Mouse (Mus musculus) neural tube, embryonic 13.5 days (tissue): ENCODE results near the gene Cry1. TPM values are rescaled to one million over a fixed set of nuclear protein-coding genes. Genes with fewer than 3 reads are reported as not detected.

Source experiments
- ATAC-seq: fragments of 200-750 bp; cut with Nextera tagmentation; 2 replicates; pipeline ENCODE4 v1.8.0; 2017; ENCODE audit warnings: low read depth, mild to moderate bottlenecking, moderate TSS enrichment, moderate library complexity
- H3K27ac ChIP-seq: fragments of 300-500 bp; sonication (generic); replicated peaks from 2 replicates; pipeline ENCODE4 v1.5.1; 2015; ENCODE audit warnings: moderate library complexity, mild to moderate bottlenecking, inconsistent platforms
- H3K27me3 ChIP-seq: fragments of 300-500 bp; sonication (generic); 2 replicates; pipeline ENCODE4 v1.6.1; 2015; ENCODE audit warnings: mild to moderate bottlenecking, inconsistent platforms
- H3K36me3 ChIP-seq: fragments of 300-500 bp; sonication (generic); 2 replicates; pipeline ENCODE4 v1.6.1; 2015; ENCODE audit warnings: mild to moderate bottlenecking, inconsistent platforms
- H3K4me1 ChIP-seq: fragments of 300-500 bp; sonication (generic); replicated peaks from 2 replicates; pipeline ENCODE4 v1.6.1; 2015; ENCODE audit warnings: inconsistent platforms
- H3K4me2 ChIP-seq: fragments of 300-500 bp; sonication (generic); 2 replicates; pipeline ENCODE4 v1.6.1; 2015; ENCODE audit warnings: inconsistent platforms, mild to moderate bottlenecking, moderate library complexity
- H3K4me3 ChIP-seq: fragments of 300-500 bp; sonication (generic); 2 replicates; pipeline ENCODE4 v1.5.1; 2015; ENCODE audit warnings: mild to moderate bottlenecking, inconsistent platforms
- H3K9ac ChIP-seq: fragments of 300-500 bp; sonication (generic); 2 replicates; pipeline ENCODE4 v1.6.1; 2015; ENCODE audit warnings: moderate library complexity, mild to moderate bottlenecking, inconsistent platforms
- H3K9me3 ChIP-seq: fragments of 300-500 bp; sonication (generic); 2 replicates; pipeline ENCODE4 v1.6.1; 2016; ENCODE audit warnings: inconsistent platforms
- WGBS: fragments of 180-500 bp; shearing (Covaris S2); methylation state at CpG from one replicate; pipeline ENCODE4 v1.1.7; 2015; 5-methylcytosine and 5-hydroxymethylcytosine counted together
- polyA plus RNA-seq: library from polyadenylated mRNA; unstranded; fragments of >200 nt; fragmentation: Nextera tagmentation; extraction: Ambion mirVana; gene quantifications from 2 replicates; pipeline ENCODE4 v1.2.1, GENCODE M21; 2015

Cry1 gene
- polyA plus RNA-seq, 1 experiment from 2014 or later: 32.6 TPM

GRCm38 (mm10) chr10:85189966-85190365, 5.1 kb upstream of the Cry1 start:
- Histone ChIP-seq H3K27me3 (no peaks in the 10 kb centered on the region), H3K27ac (no peak overlapping the region), H3K4me3 (no peak overlapping the region), H3K4me1 (peaks cover 6% of the 10 kb centered on the region), H3K9me3 (no peaks in the 10 kb centered on the region), H3K36me3 (no peaks in the 10 kb centered on the region), H3K9ac (no peak overlapping the region), H3K4me2 (no peak overlapping the region)
- WGBS: 82% methylated on average over 5 of the region's 5 CpGs
- ATAC-seq: no peak

GRCm38 (mm10) chr10:85186499-85186794, 1.6 kb upstream of the Cry1 start:
- ATAC-seq: no peak
- H3K36me3 ChIP-seq: 0 out of 2 replicates have a peak, but pooled peaks cover 2% of the 10 kb centered on the region
- H3K27ac ChIP-seq: no peak overlapping the region
- H3K9ac ChIP-seq: no peak overlapping the region
- no peak overlapping the region for H3K4me2 ChIP-seq
- H3K9me3 ChIP-seq: no peaks in the 10 kb centered on the region
- WGBS: 91% methylated on average over 2 of the region's 2 CpGs
- H3K4me3 ChIP-seq: no peak overlapping the region
- peaks cover 16% of the 10 kb centered on the region for H3K4me1 ChIP-seq
- no peaks in the 10 kb centered on the region for H3K27me3 ChIP-seq

- H3K27me3 ChIP-seq: no peaks in the 10 kb centered on the region
Measured at GRCm38 (mm10) chr10:85185639-85186498, 1.0 kb upstream of the Cry1 start.

GRCm38 (mm10) chr10:85184201-85184963, 482 bp downstream of the Cry1 start:
- H3K27me3 ChIP-seq: no peaks in the 10 kb centered on the region
- peaks cover 16% of the 10 kb centered on the region for H3K4me1 ChIP-seq
- 0 out of 2 replicates have a peak, but pooled peaks cover 2% of the 10 kb centered on the region for H3K36me3 ChIP-seq
- H3K27ac ChIP-seq: peak overlapping the region; percentile 88
- peak overlapping the region; percentile 99 for H3K4me2 ChIP-seq
- peak; percentile 51 for ATAC-seq
- no peaks in the 10 kb centered on the region for H3K9me3 ChIP-seq
- H3K4me3 ChIP-seq: peak overlapping the region; percentile 93
- H3K9ac ChIP-seq: peak overlapping the region; percentile 84
- WGBS: 1% methylated on average over 94 of the region's 95 CpGs

More at GRCm38 (mm10) chr10:85185639-85186498, 1.0 kb upstream of the Cry1 start:
- Histone ChIP-seq H3K9me3 (no peaks in the 10 kb centered on the region), H3K27ac (peak overlapping the region; percentile 88), H3K4me2 (peak overlapping the region; percentile 99), H3K36me3 (0 out of 2 replicates have a peak, but pooled peaks cover 2% of the 10 kb centered on the region), H3K4me3 (peak overlapping the region; percentile 93), H3K9ac (peak overlapping the region; percentile 84), H3K4me1 (peaks cover 16% of the 10 kb centered on the region)
- no peak for ATAC-seq
- WGBS: 32% methylated on average over 14 of the region's 14 CpGs

GRCm38 (mm10) chr10:85183619-85184018, 1.2 kb downstream of the Cry1 start:
- H3K36me3 ChIP-seq: 0 out of 2 replicates have a peak, but pooled peaks cover 2% of the 10 kb centered on the region
- H3K4me3 ChIP-seq: peak overlapping the region; percentile 93
- peak overlapping the region; percentile 43; the same call in 1 of the 2 replicates for H3K27ac ChIP-seq
- peaks cover 16% of the 10 kb centered on the region for H3K4me1 ChIP-seq
- H3K27me3 ChIP-seq: no peaks in the 10 kb centered on the region
- H3K9me3 ChIP-seq: no peaks in the 10 kb centered on the region
- H3K4me2 ChIP-seq: peak overlapping the region; percentile 99
- no peak for ATAC-seq
- WGBS: 2% methylated on average over 11 of the region's 11 CpGs
- peak overlapping the region; percentile 84 for H3K9ac ChIP-seq

GRCm38 (mm10) chr10:85182766-85183165, 2.1 kb downstream of the Cry1 start:
- H3K4me3 ChIP-seq: peak overlapping the region; percentile 93

GRCm38 (mm10) chr10:85176640-85177039, 8.2 kb downstream of the Cry1 start:
- ATAC-seq: no peak
- WGBS: 88% methylated on average over 2 of the region's 2 CpGs
- Histone ChIP-seq H3K27me3 (no peaks in the 10 kb centered on the region), H3K9me3 (no peaks in the 10 kb centered on the region), H3K9ac (no peak overlapping the region), H3K36me3 (no peaks in the 10 kb centered on the region), H3K4me3 (no peak overlapping the region), H3K27ac (no peak overlapping the region), H3K4me2 (no peak overlapping the region), H3K4me1 (no peaks in the 10 kb centered on the region; the same call in 1 of the 2 replicates)

More at GRCm38 (mm10) chr10:85182766-85183165, 2.1 kb downstream of the Cry1 start:
- Histone ChIP-seq H3K27ac (no peak overlapping the region), H3K9ac (peak overlapping the region; percentile 63), H3K27me3 (no peaks in the 10 kb centered on the region), H3K36me3 (0 out of 2 replicates have a peak, but pooled peaks cover 2% of the 10 kb centered on the region), H3K9me3 (no peaks in the 10 kb centered on the region), H3K4me1 (peaks cover 16% of the 10 kb centered on the region), H3K4me2 (peak overlapping the region; percentile 99)
- no peak for ATAC-seq
- WGBS: 76% methylated on average over 10 of the region's 10 CpGs

GRCm38 (mm10) chr10:85165306-85165705, 19.6 kb downstream of the Cry1 start:
- H3K27me3 ChIP-seq: no peaks in the 10 kb centered on the region
- H3K9me3 ChIP-seq: no peaks in the 10 kb centered on the region
- no peak overlapping the region for H3K4me2 ChIP-seq
- no peak overlapping the region for H3K27ac ChIP-seq
- H3K9ac ChIP-seq: no peak overlapping the region
- peaks cover 4% of the 10 kb centered on the region; the same call in 1 of the 2 replicates for H3K4me1 ChIP-seq
- H3K36me3 ChIP-seq: no peaks in the 10 kb centered on the region
- ATAC-seq: no peak
- H3K4me3 ChIP-seq: no peak overlapping the region
- 83% methylated on average over 5 of the region's 5 CpGs for WGBS

- Histone ChIP-seq H3K4me1 (peaks cover 4% of the 10 kb centered on the region; the same call in 1 of the 2 replicates), H3K36me3 (no peaks in the 10 kb centered on the region), H3K27me3 (no peaks in the 10 kb centered on the region), H3K27ac (no peak overlapping the region), H3K4me2 (no peak overlapping the region), H3K9ac (no peak overlapping the region), H3K4me3 (no peak overlapping the region), H3K9me3 (no peaks in the 10 kb centered on the region)
- ATAC-seq: no peak
- 92% methylated on average over 13 of the region's 13 CpGs for WGBS
Measured at GRCm38 (mm10) chr10:85164791-85165190, 20.1 kb downstream of the Cry1 start.

GRCm38 (mm10) chr10:85161745-85162351, 23.0 kb downstream of the Cry1 start:
- 74% methylated on average over 5 of the region's 5 CpGs for WGBS
- no peak overlapping the region for H3K27ac ChIP-seq
- H3K4me3 ChIP-seq: no peak overlapping the region
- no peaks in the 10 kb centered on the region for H3K9me3 ChIP-seq
- no peaks in the 10 kb centered on the region for H3K36me3 ChIP-seq
- no peaks in the 10 kb centered on the region for H3K27me3 ChIP-seq
- H3K4me1 ChIP-seq: peaks cover 4% of the 10 kb centered on the region; the same call in 1 of the 2 replicates
- no peak for ATAC-seq
- H3K9ac ChIP-seq: no peak overlapping the region
- no peak overlapping the region for H3K4me2 ChIP-seq

- ATAC-seq: no peak
- Histone ChIP-seq H3K4me3 (no peak overlapping the region), H3K9me3 (no peaks in the 10 kb centered on the region), H3K9ac (no peak overlapping the region), H3K27ac (no peak overlapping the region), H3K4me1 (peaks cover 4% of the 10 kb centered on the region; the same call in 1 of the 2 replicates), H3K4me2 (no peak overlapping the region), H3K36me3 (no peaks in the 10 kb centered on the region), H3K27me3 (no peaks in the 10 kb centered on the region)
- WGBS: 83% methylated on average over 1 of the region's 1 CpGs
Measured at GRCm38 (mm10) chr10:85159989-85160619, 24.8 kb downstream of the Cry1 start.
